Mouse (Mus musculus): Measurements from ENCODE around the gene Ptgfrn.

The Ptgfrn gene

DNA sequence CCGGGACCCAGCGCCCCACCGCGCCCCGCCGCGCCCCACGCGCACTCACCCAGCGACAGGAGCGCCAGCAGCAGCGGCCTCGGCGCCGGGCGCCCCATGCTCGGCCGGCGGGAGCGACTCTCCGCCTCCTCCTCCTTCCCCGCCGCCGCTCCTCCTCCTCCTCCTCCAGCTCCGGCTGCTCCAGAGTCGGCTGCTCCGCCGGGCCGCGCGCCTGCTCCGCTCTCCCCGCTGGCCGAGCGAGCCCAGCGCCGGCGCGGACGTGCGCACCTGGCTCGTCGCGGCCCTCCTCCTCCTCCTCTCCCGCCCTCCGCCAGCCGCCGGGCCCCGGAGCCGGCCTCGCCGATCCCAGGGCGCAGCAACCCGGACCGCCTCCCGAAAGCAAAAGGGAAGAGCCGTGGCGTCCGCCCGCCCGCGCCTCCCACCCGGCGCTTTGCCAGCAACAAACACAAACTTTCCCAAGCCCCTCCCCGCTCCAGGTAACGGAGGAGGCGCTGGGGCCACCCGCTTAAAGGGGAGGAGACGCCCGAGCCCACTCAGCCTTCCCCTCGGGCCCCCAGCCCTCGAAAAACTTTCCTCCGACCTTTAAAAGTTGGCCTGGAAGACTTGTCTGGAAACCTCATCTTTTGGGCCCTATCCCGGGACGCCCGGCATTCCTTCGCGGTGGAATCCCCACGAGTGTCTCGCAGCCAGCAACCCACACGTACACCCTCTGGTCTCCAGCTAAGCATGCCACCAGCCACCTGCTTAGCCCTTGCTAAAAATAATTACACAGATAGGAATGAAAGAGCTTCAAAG lies at the start of gene Ptgfrn:
Gene Ptgfrn (minus strand): TSS at position 236 of the 795 bp plus-strand sequence.
- DNase-seq (ENCODE audit: low spot score): no peak

DNA sequence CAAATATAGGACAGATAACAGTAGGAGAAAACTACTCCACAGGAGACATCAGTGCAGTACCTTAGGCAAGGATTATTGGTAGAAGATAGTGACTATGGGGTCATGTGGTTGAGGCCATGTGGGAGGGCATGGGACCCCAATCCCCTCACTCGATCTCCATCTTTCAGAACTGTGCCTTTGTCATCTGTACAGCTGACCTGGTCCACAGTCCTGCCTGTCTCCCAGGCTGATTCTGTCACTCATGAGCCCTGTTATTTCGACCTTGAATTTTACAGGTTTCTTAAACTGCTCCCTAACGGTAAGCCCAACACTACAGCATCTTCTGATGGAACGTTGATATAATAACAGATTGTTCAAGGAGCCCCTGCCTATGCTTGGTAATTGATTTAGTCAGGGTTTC lies 49.6 kb upstream of the Ptgfrn start:
- DNase-seq (ENCODE audit: low spot score): no peak

DNA sequence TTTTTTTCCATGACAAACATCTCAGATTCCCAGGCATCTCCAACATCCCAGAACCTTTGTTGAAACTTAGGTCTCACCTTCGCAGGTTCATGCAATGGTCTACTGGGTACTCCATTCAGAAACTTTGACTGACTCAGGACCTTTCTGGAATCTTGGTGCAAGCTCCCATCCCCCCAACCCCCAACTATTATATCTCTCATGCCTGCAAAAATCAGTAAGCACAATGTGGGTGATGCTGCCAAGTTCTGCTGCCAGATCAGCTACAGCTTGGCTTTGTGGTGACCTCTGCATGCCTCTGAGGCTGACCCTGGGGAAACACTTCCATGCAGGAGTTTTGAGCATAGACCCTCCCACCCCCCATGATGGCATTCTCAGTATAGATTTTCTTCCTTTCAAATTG lies 44.0 kb upstream of the Ptgfrn start:
- no peak for DNase-seq (ENCODE audit: low spot score)

- DNase-seq (ENCODE audit: low spot score): no peak
Measured at GRCm38 (mm10) chr3:101153341-101153740, 43.3 kb upstream of the Ptgfrn start.

GRCm38 (mm10) chr3:101146126-101146772 lies 36.2 kb upstream of the Ptgfrn start:
- no peak for DNase-seq (ENCODE audit: low spot score)

- no peak for DNase-seq (ENCODE audit: low spot score)
Measured at GRCm38 (mm10) chr3:101145292-101146046, 35.4 kb upstream of the Ptgfrn start.

DNA sequence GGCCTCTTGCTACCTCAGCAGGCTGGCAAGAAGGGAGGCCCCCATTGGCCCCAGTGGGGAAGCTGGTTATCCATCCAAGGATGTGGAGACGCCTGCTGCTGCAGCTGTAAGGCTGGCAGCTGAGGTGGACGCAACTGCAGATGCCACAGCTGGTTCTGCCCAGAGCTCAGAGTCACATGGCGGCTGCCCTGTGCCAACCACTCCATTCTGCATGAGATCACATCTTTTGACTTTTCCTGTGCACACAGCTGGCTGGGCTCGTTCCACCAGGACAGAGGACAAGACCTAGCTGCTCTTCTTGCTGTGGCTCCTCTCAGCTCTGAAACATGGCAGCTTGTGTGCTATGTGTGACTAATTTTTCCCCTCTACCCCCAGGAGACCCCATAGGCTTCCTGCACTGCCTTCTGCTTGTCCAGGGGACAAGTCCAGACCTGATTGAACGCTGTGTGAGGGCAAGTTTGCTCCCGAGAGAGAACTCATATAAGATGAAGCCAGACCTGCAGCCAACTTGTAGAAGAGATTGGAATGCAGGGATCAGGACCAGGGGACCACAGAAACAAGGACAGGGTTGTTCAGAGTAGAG lies 34.4 kb upstream of the Ptgfrn start:
- no peak for DNase-seq (ENCODE audit: low spot score)

DNA sequence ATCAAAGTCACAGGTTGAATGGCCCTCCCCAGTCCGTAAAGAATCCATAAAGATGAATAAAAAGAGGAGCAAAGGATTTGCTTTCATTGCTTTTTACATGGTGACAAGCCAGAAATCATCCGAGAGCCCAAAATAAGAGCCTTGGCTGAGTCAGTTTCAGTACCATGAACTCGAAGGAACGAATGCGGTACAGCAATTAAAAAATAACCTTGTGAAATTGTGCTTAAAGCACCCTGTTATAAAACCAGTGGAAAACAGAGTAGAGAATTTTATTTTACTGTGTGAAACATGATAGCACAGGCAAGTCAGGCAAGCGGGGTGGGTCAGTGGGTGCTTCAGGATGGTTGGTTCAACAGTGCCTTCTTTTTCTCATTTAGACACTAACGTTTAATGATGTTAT lies 33.4 kb upstream of the Ptgfrn start:
- no peak for DNase-seq (ENCODE audit: low spot score)

GRCm38 (mm10) chr3:101141864-101142263 lies 31.8 kb upstream of the Ptgfrn start:
- DNase-seq (ENCODE audit: low spot score): no peak

DNA sequence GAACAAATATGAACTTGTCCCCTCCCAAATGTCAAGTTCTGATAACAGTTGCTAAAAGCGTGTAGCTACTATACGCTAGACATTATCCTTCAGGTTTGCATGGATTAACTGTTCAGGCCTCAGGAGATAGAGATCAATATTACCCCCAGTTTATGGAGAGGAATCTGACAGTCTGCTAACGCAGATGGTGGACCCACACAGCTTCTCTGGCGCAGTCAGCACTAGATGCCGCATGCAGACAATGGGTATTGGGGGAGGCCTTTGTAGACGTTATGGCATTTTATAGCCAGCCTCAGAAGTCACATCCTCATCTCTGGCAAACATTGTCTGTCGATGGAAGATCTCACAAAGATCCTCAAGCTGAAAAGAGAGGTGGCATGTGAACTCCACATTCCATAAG lies 29.9 kb upstream of the Ptgfrn start:
- no peak for DNase-seq (ENCODE audit: low spot score)

DNA sequence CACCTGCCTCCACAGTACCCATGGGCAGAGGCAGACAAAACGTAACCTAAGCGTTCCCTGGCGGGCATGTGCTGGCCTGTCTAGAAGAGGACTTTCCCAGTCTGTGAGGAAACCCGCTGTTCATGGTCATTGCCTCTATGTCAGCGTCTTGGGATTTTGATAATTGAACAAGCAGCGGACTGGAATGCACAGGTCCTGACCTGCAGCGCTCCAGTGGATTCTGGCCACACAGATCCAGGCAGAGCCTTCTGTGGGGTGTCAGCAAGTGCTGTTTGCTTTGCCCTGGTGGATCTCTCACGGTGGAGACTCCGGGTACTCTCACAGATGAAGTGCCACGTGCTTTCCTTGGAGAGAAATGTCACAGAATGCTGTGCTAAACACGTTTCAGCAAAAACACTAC lies 26.4 kb upstream of the Ptgfrn start:
- DNase-seq (ENCODE audit: low spot score): no peak

- DNase-seq (ENCODE audit: low spot score): no peak
Measured at GRCm38 (mm10) chr3:101134861-101135260, 24.8 kb upstream of the Ptgfrn start.

GRCm38 (mm10) chr3:101132981-101133380 lies 22.9 kb upstream of the Ptgfrn start:
- no peak for DNase-seq (ENCODE audit: low spot score)

DNA sequence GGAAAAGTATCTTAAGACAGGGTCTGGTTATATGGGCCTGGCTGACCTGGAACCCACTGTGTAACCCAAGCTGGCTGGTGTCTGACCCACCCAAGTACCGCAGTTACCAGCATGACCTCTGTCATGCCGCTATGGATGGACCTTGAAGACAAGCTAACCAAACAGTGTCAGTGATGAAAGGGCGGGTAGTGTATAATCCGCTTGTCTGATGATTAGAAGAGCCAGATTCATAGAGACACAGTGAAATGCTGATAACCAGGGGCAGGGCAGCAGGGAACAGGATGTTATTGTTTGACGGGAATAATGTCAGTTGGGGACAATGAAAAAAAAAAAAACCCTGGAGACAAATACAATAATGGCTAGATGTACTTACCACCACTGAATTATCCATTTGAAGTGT lies 21.7 kb upstream of the Ptgfrn start:
- DNase-seq (ENCODE audit: low spot score): no peak

DNA sequence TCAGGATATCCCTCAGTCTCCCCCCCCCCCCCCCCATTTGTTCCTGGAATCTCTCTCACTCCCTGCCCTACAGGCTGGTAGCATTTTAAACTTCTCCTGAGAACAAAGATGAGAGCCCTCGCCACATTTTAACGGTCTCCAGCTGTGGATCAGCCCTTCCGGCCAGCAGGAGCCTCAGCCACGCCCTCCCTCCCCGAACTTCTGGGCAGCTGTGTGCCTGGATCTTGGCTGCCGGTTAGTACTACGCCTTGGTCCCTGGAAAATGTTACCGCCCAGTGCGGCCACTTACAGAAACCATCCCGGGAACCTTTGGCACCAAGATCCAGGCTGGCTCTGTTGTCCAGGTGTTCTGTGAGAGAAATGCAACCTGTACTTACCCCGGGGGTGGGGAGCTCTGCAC lies 20.4 kb upstream of the Ptgfrn start:
- DNase-seq (ENCODE audit: low spot score): no peak

DNA sequence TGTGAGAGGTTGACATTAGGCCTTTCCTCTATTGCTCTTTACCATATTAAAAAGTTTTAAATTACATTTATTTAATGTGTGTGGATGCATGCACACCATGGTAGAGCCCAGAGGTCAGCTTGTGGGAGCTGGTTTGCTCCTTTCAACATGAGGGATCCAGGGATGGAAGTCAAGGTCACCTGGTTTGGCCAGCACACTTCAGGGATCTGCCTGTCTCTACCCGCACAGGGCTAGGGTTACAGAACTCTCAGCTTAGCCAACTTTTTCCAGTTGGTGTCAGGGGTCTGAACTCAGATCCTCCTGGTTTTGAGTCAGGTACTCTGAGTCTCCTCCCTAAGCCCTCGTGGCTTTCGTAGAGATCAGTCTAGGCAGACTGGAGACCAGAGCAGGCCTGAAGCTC lies 19.5 kb upstream of the Ptgfrn start:
- DNase-seq (ENCODE audit: low spot score): no peak

DNA sequence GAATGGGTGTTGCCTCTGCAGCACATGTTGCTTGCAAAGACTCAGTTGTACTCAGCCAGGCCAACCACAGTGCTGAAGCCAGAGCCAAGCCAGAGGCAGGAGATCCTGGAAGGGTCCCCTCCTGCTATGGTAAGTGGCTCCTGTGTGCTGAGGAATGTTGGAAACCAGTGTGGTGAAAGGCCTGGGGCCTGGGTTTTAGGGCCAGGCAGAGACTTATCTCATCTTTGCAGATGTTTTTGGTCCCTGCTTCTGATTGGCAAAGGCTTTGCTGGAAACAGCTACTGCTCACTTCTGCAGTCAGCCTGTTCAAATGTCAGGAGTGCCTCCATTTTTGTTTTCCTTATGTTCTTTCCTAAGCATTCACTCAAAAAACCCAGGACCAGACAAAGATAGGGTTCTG lies 19.0 kb upstream of the Ptgfrn start:
- DNase-seq (ENCODE audit: low spot score): no peak

GRCm38 (mm10) chr3:101127766-101128165 lies 17.7 kb upstream of the Ptgfrn start:
- DNase-seq (ENCODE audit: low spot score): no peak

- no peak for DNase-seq (ENCODE audit: low spot score)
Measured at GRCm38 (mm10) chr3:101124716-101125115, 14.6 kb upstream of the Ptgfrn start.

DNA sequence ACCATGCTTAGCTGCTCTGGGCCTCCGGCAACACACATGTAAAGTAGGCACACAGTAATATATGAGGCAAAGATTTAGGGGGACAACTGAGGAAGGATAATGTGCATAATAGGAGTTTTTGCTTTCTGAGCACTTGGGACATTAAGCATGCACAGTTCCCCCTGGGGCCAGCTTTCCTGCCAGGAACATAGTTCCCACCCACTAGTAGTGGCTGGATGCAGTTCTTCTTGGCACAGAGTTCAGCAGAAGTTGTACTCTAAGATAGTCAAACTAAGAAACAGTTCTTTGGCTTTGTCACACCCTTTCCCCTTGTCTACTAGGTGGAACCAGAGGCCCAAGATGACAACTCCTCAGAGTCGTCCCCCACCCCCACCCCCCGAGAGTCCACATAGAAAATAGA lies 12.4 kb upstream of the Ptgfrn start:
- no peak for DNase-seq (ENCODE audit: low spot score)

DNA sequence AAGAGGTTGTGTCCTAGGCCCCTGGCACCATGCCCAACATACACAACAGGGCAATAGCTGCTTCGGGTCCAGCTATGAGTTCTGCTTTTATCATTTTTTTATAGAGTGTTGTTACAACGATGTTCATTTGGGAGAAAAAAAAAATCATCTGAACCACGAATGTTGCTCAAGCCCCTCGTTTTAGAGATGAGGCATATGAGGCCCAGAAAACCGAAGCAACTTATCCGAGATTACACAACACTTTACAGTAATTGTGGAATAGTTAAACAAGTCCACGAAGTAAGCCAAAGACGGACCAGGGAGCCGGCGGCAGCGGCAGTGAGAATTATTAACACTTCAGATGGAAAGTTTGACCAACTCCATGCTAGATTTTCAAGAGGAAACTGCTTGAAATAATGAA lies 7.7 kb upstream of the Ptgfrn start:
- DNase-seq (ENCODE audit: low spot score): no peak

DNA sequence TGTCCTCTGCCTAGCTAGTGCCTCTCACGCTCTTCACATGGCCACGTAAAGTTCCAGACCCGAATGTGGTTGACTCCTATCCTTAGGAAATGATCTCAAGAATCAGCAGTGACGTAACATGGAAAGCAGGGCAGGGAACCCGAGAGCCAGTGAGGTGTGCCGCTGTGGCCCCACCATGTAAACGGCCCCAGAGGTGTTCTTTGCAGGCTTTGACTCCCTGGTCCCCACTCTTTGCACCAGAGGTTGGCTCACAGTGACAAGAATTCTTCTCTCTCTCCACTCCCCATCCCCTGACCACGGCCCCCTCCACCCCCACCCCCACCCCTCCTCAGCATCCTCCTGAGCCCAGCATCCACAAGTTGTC lies 7.3 kb upstream of the Ptgfrn start:
- no peak for DNase-seq (ENCODE audit: low spot score)
